Comparison of ENCODE assay signal across 22 mouse cellular contexts in genomic region chr10:127208921-127209320, GRCm38 (mm10). TPM values are rescaled to one million over a fixed set of nuclear protein-coding genes. Genes with fewer than 3 reads are reported as not detected.
A peak's percentile ranks its signal among the peaks of the same experiment; 100 is the strongest.
DNase-seq lines count a peak whose midpoint lies in the region; ATAC-seq and TF ChIP-seq lines count a peak whose summit lies in the region.
"Had no signal": no experiment of that assay in that cellular context is flagged by ENCODE, and none has a peak within 500 bp of the region (broad histone marks: within the 10 kb centered on the region; RNA-seq: fewer than 3 reads in every experiment).

No protein-coding gene starts in this region.

- H3K4me2 ChIP-seq in heart, postnatal 0 days (ENCODE audit: low read depth, low read length), result no peak overlapping the region
- H3K4me2 ChIP-seq in liver, embryonic 12.5 days, result peak overlapping the region; percentile 90
- H3K4me2 ChIP-seq in liver, postnatal 0 days (ENCODE audit: low read depth, low read length), result no peak overlapping the region
- H3K4me2 ChIP-seq in liver, embryonic 16.5 days (ENCODE audit: low read depth, low read length), result peak overlapping the region; percentile 89; the same call in 1 of the 2 replicates
- H3K4me2 ChIP-seq: forebrain, embryonic 12.5 days; heart, embryonic 12.5 days had no signal

- no peak for ATAC-seq in heart, postnatal 0 days (ENCODE audit: insufficient read depth, low read depth)
- ATAC-seq in liver, embryonic 12.5 days, result no peak
- no peak for ATAC-seq in liver, postnatal 0 days
- no peak for ATAC-seq in liver, embryonic 16.5 days (ENCODE audit: low read depth)

- DNase-seq in heart, postnatal 0 days (ENCODE audit: low spot score), result no peak
- no peak for DNase-seq in heart, postnatal 4 days
- DNase-seq in liver, postnatal 0 days, result no peak
- DNase-seq in urinary bladder, adult 2 months (ENCODE audit: low spot score), result no peak
- DNase-seq: adrenal gland, adult 2 months; B cell, adult 2 months; cerebellum, adult 11-12 months; heart, adult 11 months; kidney, adult 2 months; lung, adult 18-20 months; lung, postnatal 10 days; right cerebral cortex, postnatal 4 days; thymus, adult 2 months; thymus, postnatal 4 days had no signal

- no peak for TF ChIP-seq EP300 in heart, postnatal 0 days (IDR thresholded peaks at IDR 0.05; ENCODE audit: low read depth)
- TF ChIP-seq EP300 in liver, postnatal 0 days (IDR thresholded peaks at IDR 0.05; ENCODE audit: low read depth), result no peak

- no peaks in the 10 kb centered on the region for H3K9me3 ChIP-seq in heart, postnatal 0 days (replicated peaks; ENCODE audit: control insufficient read depth, low read length)
- H3K9me3 ChIP-seq in liver, embryonic 12.5 days (replicated peaks), result no peaks in the 10 kb centered on the region
- no peaks in the 10 kb centered on the region for H3K9me3 ChIP-seq in liver, postnatal 0 days (ENCODE audit: low read length)
- no peaks in the 10 kb centered on the region for H3K9me3 ChIP-seq in liver, embryonic 16.5 days (replicated peaks; ENCODE audit: control insufficient read depth, low read length)
- H3K9me3 ChIP-seq: forebrain, embryonic 12.5 days; heart, embryonic 12.5 days; midbrain, embryonic 10.5 days had no signal

- H3K27ac ChIP-seq in heart, postnatal 0 days (ENCODE audit: low read depth), result peak overlapping the region; percentile 34
- peak overlapping the region; percentile 90 for H3K27ac ChIP-seq in liver, embryonic 12.5 days
- H3K27ac ChIP-seq in liver, postnatal 0 days (ENCODE audit: low read depth), result no peak overlapping the region
- H3K27ac ChIP-seq in cortical plate, adult 2 months (ENCODE audit: insufficient read depth, low read length), result peak overlapping the region; percentile 60
- H3K27ac ChIP-seq in liver, embryonic 16.5 days (ENCODE audit: low read length), result peak overlapping the region; percentile 63
- H3K27ac ChIP-seq: forebrain, embryonic 12.5 days; kidney, postnatal 0 days; midbrain, embryonic 10.5 days had no signal

- H3K4me3 ChIP-seq in heart, postnatal 0 days (ENCODE audit: low read depth, low read length), result no peak overlapping the region
- peak overlapping the region; percentile 88; the same call in 1 of the 2 replicates for H3K4me3 ChIP-seq in liver, embryonic 12.5 days
- H3K4me3 ChIP-seq in liver, postnatal 0 days (ENCODE audit: low read depth, low read length), result no peak overlapping the region
- peak overlapping the region; percentile 85; the same call in 1 of the 2 replicates for H3K4me3 ChIP-seq in cortical plate, adult 2 months (ENCODE audit: insufficient read depth, low read length)
- H3K4me3 ChIP-seq in liver, embryonic 16.5 days (ENCODE audit: low read depth, low read length), result no peak overlapping the region
- H3K4me3 ChIP-seq: forebrain, embryonic 12.5 days; heart, embryonic 12.5 days; midbrain, embryonic 10.5 days had no signal

- TF ChIP-seq POLR2A in cortical plate, adult 2 months (IDR thresholded peaks at IDR 0.05; ENCODE audit: extremely low read depth, insufficient read depth, low read length), result no peak

- 63% methylated on average over 4 of the region's 4 CpGs for WGBS in heart, postnatal 0 days
- WGBS in liver, embryonic 12.5 days (ENCODE audit: insufficient replicate concordance), result 77% methylated on average over 4 of the region's 4 CpGs
- 80% methylated on average over 4 of the region's 4 CpGs for WGBS in liver, postnatal 0 days (ENCODE audit: insufficient replicate concordance)
- WGBS in liver, embryonic 16.5 days (ENCODE audit: insufficient replicate concordance), result 78% methylated on average over 4 of the region's 4 CpGs

- no peaks in the 10 kb centered on the region for H3K27me3 ChIP-seq in heart, postnatal 0 days (ENCODE audit: control insufficient read depth, insufficient read depth, low read length)
- no peaks in the 10 kb centered on the region for H3K27me3 ChIP-seq in liver, embryonic 12.5 days (replicated peaks)
- H3K27me3 ChIP-seq in liver, postnatal 0 days (ENCODE audit: insufficient read depth, low read length), result no peaks in the 10 kb centered on the region
- H3K27me3 ChIP-seq in liver, embryonic 16.5 days (ENCODE audit: control insufficient read depth, insufficient read depth, low read depth, low read length), result no peaks in the 10 kb centered on the region
- H3K27me3 ChIP-seq: CH12.LX; heart, embryonic 12.5 days had no signal

- TF ChIP-seq CTCF in heart, postnatal 0 days (IDR thresholded peaks at IDR 0.05; ENCODE audit: low read depth), result no peak
- no peak for TF ChIP-seq CTCF in liver, postnatal 0 days (IDR thresholded peaks at IDR 0.05; ENCODE audit: low read depth)
- no peak for TF ChIP-seq CTCF in cortical plate, adult 2 months (IDR thresholded peaks at IDR 0.05; ENCODE audit: extremely low read depth, insufficient read depth, low read length)

- peaks cover 36% of the 10 kb centered on the region for H3K36me3 ChIP-seq in heart, postnatal 0 days (replicated peaks; ENCODE audit: control insufficient read depth, insufficient read depth, low read length)
- H3K36me3 ChIP-seq in liver, embryonic 12.5 days, result peaks cover 58% of the 10 kb centered on the region
- peaks cover 29% of the 10 kb centered on the region for H3K36me3 ChIP-seq in liver, postnatal 0 days (replicated peaks; ENCODE audit: insufficient read depth, low read length)
- peaks cover 18% of the 10 kb centered on the region for H3K36me3 ChIP-seq in liver, embryonic 16.5 days (ENCODE audit: control insufficient read depth, insufficient read depth)

- no peak overlapping the region for H3K9ac ChIP-seq in heart, postnatal 0 days (replicated peaks; ENCODE audit: low read depth, low read length)
- peak overlapping the region; percentile 97 for H3K9ac ChIP-seq in liver, embryonic 12.5 days
- H3K9ac ChIP-seq in liver, postnatal 0 days (replicated peaks), result no peak overlapping the region
- no peak overlapping the region for H3K9ac ChIP-seq in liver, embryonic 16.5 days (ENCODE audit: low read depth, low read length)
- H3K9ac ChIP-seq: forebrain, embryonic 12.5 days had no signal

- H3K4me1 ChIP-seq in heart, postnatal 0 days (ENCODE audit: control insufficient read depth, insufficient read depth), result peaks cover 16% of the 10 kb centered on the region
- H3K4me1 ChIP-seq in liver, embryonic 12.5 days, result peaks cover 74% of the 10 kb centered on the region
- peaks cover 21% of the 10 kb centered on the region for H3K4me1 ChIP-seq in liver, postnatal 0 days (ENCODE audit: insufficient read depth)
- peaks cover 6% of the 10 kb centered on the region for H3K4me1 ChIP-seq in cortical plate, adult 2 months (ENCODE audit: control insufficient read depth, insufficient read depth, low read length)
- peaks cover 59% of the 10 kb centered on the region for H3K4me1 ChIP-seq in liver, embryonic 16.5 days (ENCODE audit: control insufficient read depth, low read depth, low read length)

RNA-seq across cellular contexts. Expression of gene Pip4k2c, which starts 2.5 kb away (rescaled TPM):
- 22.4 and 23.7 TPM in 2 replicates for total RNA-seq in heart, postnatal 0 days (2014; rRNA removed; ENCODE audit: low replicate concordance)
- 24.7 and 25.0 TPM in 2 replicates for polyA plus RNA-seq in heart, postnatal 0 days (2015; fragmentation: Nextera tagmentation; extraction: Ambion mirVana)
- total RNA-seq in heart, postnatal 4 days (2021), result 10 to 100 TPM; 25.7 to 26.6 TPM
- polyA plus RNA-seq in liver, embryonic 12.5 days (2016; fragmentation: Nextera tagmentation; extraction: Ambion mirVana), result 44.7 and 50.0 TPM in 2 replicates
- 14.7 and 17.7 TPM in 2 replicates for polyA plus RNA-seq in liver, postnatal 0 days (2015; fragmentation: Nextera tagmentation; extraction: Ambion mirVana)
- 116 and 117 TPM in 2 replicates for polyA plus RNA-seq in cortical plate, adult 2 months (2012; rRNA removed)
- 39.1 and 40.1 TPM in 2 replicates for polyA plus RNA-seq in liver, embryonic 16.5 days (2015; fragmentation: Nextera tagmentation; extraction: Ambion mirVana)
- 47.7 and 48.4 TPM in 2 replicates for polyA plus RNA-seq in urinary bladder, adult 2 months (2012; rRNA removed)

RNA-seq across cellular contexts. Expression of gene Dtx3, which starts 13.4 kb away (rescaled TPM):
- 44.4 and 64.1 TPM in 2 replicates for total RNA-seq in heart, postnatal 0 days (2014; rRNA removed; ENCODE audit: low replicate concordance)
- 28.8 and 30.0 TPM in 2 replicates for polyA plus RNA-seq in heart, postnatal 0 days (2015; fragmentation: Nextera tagmentation; extraction: Ambion mirVana)
- total RNA-seq in heart, postnatal 4 days (2021), result 10 to 100 TPM; 50.0 to 53.8 TPM
- 33.2 and 36.9 TPM in 2 replicates for polyA plus RNA-seq in liver, embryonic 12.5 days (2016; fragmentation: Nextera tagmentation; extraction: Ambion mirVana)
- 8.8 and 8.9 TPM in 2 replicates for polyA plus RNA-seq in liver, postnatal 0 days (2015; fragmentation: Nextera tagmentation; extraction: Ambion mirVana)
- 371 and 407 TPM in 2 replicates for polyA plus RNA-seq in cortical plate, adult 2 months (2012; rRNA removed)
- 13.4 and 14.8 TPM in 2 replicates for polyA plus RNA-seq in liver, embryonic 16.5 days (2015; fragmentation: Nextera tagmentation; extraction: Ambion mirVana)
- 193 and 272 TPM in 2 replicates for polyA plus RNA-seq in urinary bladder, adult 2 months (2012; rRNA removed)

RNA-seq across cellular contexts. Expression of gene Arhgef25, which starts 19.0 kb away (rescaled TPM):
- 20.8 and 44.2 TPM in 2 replicates for total RNA-seq in heart, postnatal 0 days (2014; rRNA removed; ENCODE audit: low replicate concordance)
- polyA plus RNA-seq in heart, postnatal 0 days (2015; fragmentation: Nextera tagmentation; extraction: Ambion mirVana), result 10.0 and 13.8 TPM in 2 replicates
- 10 to 100 TPM; 19.9 to 21.0 TPM for total RNA-seq in heart, postnatal 4 days (2021)
- polyA plus RNA-seq in liver, embryonic 12.5 days (2016; fragmentation: Nextera tagmentation; extraction: Ambion mirVana), result 14.3 and 17.4 TPM in 2 replicates
- polyA plus RNA-seq in liver, postnatal 0 days (2015; fragmentation: Nextera tagmentation; extraction: Ambion mirVana), result 1.9 and 2.6 TPM in 2 replicates
- 225 and 288 TPM in 2 replicates for polyA plus RNA-seq in cortical plate, adult 2 months (2012; rRNA removed)
- polyA plus RNA-seq in liver, embryonic 16.5 days (2015; fragmentation: Nextera tagmentation; extraction: Ambion mirVana), result 4.8 and 5.7 TPM in 2 replicates
- polyA plus RNA-seq in urinary bladder, adult 2 months (2012; rRNA removed), result 178 and 188 TPM in 2 replicates

RNA-seq across cellular contexts. Expression of gene Slc26a10, which starts 28.5 kb away (rescaled TPM):
- total RNA-seq in heart, postnatal 0 days (2014; rRNA removed; ENCODE audit: low replicate concordance), result 51.0 and 61.2 TPM in 2 replicates
- polyA plus RNA-seq in heart, postnatal 0 days (2015; fragmentation: Nextera tagmentation; extraction: Ambion mirVana), result 22.8 and 23.3 TPM in 2 replicates
- total RNA-seq in heart, postnatal 4 days (2021), result 10 to 100 TPM; 25.7 to 31.8 TPM
- polyA plus RNA-seq in liver, embryonic 12.5 days (2016; fragmentation: Nextera tagmentation; extraction: Ambion mirVana), result 3.0 and 3.6 TPM in 2 replicates
- polyA plus RNA-seq in liver, postnatal 0 days (2015; fragmentation: Nextera tagmentation; extraction: Ambion mirVana), result 2.0 TPM in 2 replicates
- 8.7 TPM in 2 replicates for polyA plus RNA-seq in cortical plate, adult 2 months (2012; rRNA removed)
- 2.2 and 2.7 TPM in 2 replicates for polyA plus RNA-seq in liver, embryonic 16.5 days (2015; fragmentation: Nextera tagmentation; extraction: Ambion mirVana)
- polyA plus RNA-seq in urinary bladder, adult 2 months (2012; rRNA removed), result 0.72 and 1.5 TPM in 2 replicates

RNA-seq across cellular contexts. Expression of gene B4galnt1, which starts 43.9 kb away (rescaled TPM):
- total RNA-seq in heart, postnatal 0 days (2014; rRNA removed; ENCODE audit: low replicate concordance), result 2.3 and 7.7 TPM in 2 replicates
- polyA plus RNA-seq in heart, postnatal 0 days (2015; fragmentation: Nextera tagmentation; extraction: Ambion mirVana), result 0.72 and 0.82 TPM in 2 replicates
- 1 to 10 TPM; 2.2 to 2.7 TPM for total RNA-seq in heart, postnatal 4 days (2021)
- polyA plus RNA-seq in liver, embryonic 12.5 days (2016; fragmentation: Nextera tagmentation; extraction: Ambion mirVana), result 12.6 TPM in 2 replicates
- polyA plus RNA-seq in liver, postnatal 0 days (2015; fragmentation: Nextera tagmentation; extraction: Ambion mirVana), result 27.2 and 32.2 TPM in 2 replicates
- polyA plus RNA-seq in cortical plate, adult 2 months (2012; rRNA removed), result 127 and 129 TPM in 2 replicates
- polyA plus RNA-seq in liver, embryonic 16.5 days (2015; fragmentation: Nextera tagmentation; extraction: Ambion mirVana), result 18.7 and 24.3 TPM in 2 replicates
- polyA plus RNA-seq in urinary bladder, adult 2 months (2012; rRNA removed), result 6.2 and 7.9 TPM in 2 replicates

Comparison
In these comparisons a context has a peak if more than half of its experiments do, and no peak if none do; other contexts are left out.
1. H3K4me2 ChIP-seq: peak in liver, embryonic 12.5 days (single experiment) and liver, embryonic 16.5 days (single experiment); none in heart, postnatal 0 days (single experiment) and liver, postnatal 0 days (single experiment).
2. H3K4me3 ChIP-seq: peak in liver, embryonic 12.5 days (single experiment) and cortical plate, adult 2 months (single experiment); none in heart, postnatal 0 days (single experiment), liver, postnatal 0 days (single experiment) and liver, embryonic 16.5 days (single experiment).